Mouse (Mus musculus) ES-E14 (cell line): ENCODE measurements around the gene Prss16.

Experiments used
- CHD2 ChIP-seq: IDR thresholded peaks from 2 replicates; pipeline ENCODE4 v1.6.1; 2014; ENCODE audit warnings: mild to moderate bottlenecking, low read depth, low read length, inconsistent platforms
- HCFC1 ChIP-seq: IDR thresholded peaks from 2 replicates; pipeline ENCODE4 v1.6.1; 2012; ENCODE audit warnings: low read length, inconsistent platforms, borderline replicate concordance; ENCODE audit not compliant: insufficient read depth
- MAFK ChIP-seq: IDR thresholded peaks from 2 replicates; pipeline ENCODE4 v1.6.1; 2014; ENCODE audit warnings: mild to moderate bottlenecking, low read depth, low read length, inconsistent platforms; ENCODE audit not compliant: insufficient read depth
- ZC3H11A ChIP-seq: IDR thresholded peaks from 2 replicates; pipeline ENCODE4 v1.6.1; 2012; ENCODE audit warnings: low read depth, mild to moderate bottlenecking, inconsistent platforms, low read length, borderline replicate concordance
- ZNF384 ChIP-seq: IDR thresholded peaks from 2 replicates; pipeline ENCODE4 v1.6.1; 2012; ENCODE audit warnings: low read depth, low read length, inconsistent platforms

GRCm38 (mm10) chr13:21974221-21974725, 35.3 kb downstream of the Prss16 start:
- no peak for TF ChIP-seq ZNF384
- TF ChIP-seq ZC3H11A: no peak
- no peak for TF ChIP-seq MAFK
- peak; percentile 53; the same call in 1 of the 2 replicates for TF ChIP-seq HCFC1
- TF ChIP-seq CHD2: no peak
